Mouse (Mus musculus): ENCODE measurements around the gene Fggy. TPM values are rescaled to one million over a fixed set of nuclear protein-coding genes. Genes with fewer than 3 reads are reported as not detected.
A peak's percentile ranks its signal among the peaks of the same experiment; 100 is the strongest.

The Fggy gene
- total RNA-seq, 4 experiments from 2014 or later: 8.5 to 16.5 (median 12.4) TPM

DNA sequence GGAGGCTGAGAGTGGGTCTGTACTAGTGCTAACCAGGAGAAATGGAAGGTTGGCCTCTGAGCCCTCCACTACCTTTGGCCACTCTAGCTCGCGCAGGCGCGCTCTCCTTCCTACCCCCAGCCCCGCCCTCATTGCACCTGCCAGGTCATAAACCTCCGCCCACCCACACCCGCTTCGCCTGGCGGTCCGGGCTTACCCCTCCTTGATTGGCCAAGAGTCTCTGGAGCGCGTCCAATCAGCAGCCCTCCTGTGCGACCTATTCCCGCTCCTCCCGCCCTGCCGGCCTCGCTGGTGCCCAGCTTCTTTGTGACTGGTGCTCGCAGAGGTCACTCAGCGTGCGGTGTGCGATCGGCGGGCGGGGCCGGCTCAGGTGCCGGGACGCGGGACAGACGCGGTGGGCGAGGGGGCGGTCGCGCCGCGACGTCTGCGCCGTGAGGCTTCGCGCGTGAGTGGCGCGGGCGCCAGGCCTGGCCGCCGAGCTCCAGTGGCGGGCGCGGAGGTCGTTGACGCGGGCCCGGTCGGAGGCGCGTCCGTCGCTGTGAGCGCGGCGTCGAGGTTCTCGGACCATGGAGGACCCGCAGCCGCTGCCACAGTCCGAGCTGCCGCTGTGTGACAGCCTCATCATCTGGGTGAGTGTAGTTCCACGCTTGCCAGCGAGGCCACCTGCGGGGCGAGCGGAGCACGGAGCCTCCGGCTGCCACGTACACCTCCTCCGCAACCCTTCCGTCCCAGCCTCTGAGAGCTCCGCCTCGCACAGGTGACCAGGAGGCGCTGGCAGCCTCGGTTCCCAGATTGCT, 409.8 kb downstream of the Fggy start, which contains the start of gene Hook1:
Gene Hook1, plus strand, starts transcription at position 313 of the 797 bp plus-strand sequence.
- DNase-seq (ENCODE audit: low spot score in 2 of 2): peak; percentile 85 to 94
